Mouse (Mus musculus) cerebellum, adult 2 months (tissue): Measurements from ENCODE around the gene Eef1akmt3.

Experiments used
- CTCF ChIP-seq: fragments of 200-500 bp; IDR thresholded peaks from 2 replicates; pipeline ENCODE4 v1.5.1; 2011; ENCODE audit warnings: low read depth, mild to moderate bottlenecking, control low read depth, low read length, moderate library complexity, borderline replicate concordance; ENCODE audit not compliant: insufficient read depth
- POLR2A ChIP-seq: fragments of 200-500 bp; IDR thresholded peaks from 2 replicates; pipeline ENCODE4 v1.6.1; 2011; ENCODE audit warnings: low read length, control low read depth, borderline replicate concordance; ENCODE audit not compliant: insufficient read depth

GRCm38 (mm10) chr10:127071203-127071602 is 29.9 kb upstream of the Eef1akmt3 start:
- TF ChIP-seq CTCF (no peak), POLR2A (no peak)
